Mouse (Mus musculus): ENCODE data around the gene Mus81.
A peak's percentile ranks its signal among the peaks of the same experiment; 100 is the strongest.
"Not testable (repeated sequence)": the region's sequence is repeated elsewhere in the genome, so short reads cannot be mapped to it uniquely, and the experiment has no call there.

Mus81 gene

DNA sequence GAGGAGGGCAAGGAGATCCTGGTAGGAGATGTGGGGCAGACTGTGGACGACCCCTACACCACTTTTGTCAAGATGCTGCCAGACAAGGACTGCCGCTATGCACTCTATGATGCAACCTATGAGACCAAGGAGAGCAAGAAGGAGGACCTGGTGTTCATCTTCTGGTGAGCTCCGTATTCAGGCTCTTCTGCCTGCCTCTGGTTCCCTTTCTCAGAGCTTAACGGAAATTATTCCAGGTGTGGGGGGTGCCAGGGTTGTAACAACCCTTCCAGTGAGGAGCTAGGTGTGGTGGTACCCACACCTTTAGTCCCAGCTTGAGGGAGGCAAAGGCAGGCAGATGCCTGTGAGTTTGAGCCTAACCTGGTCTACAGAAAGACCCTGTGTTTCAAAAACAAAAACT, 4.4 kb upstream of the Mus81 start:
- no peak for DNase-seq (ENCODE audit: low read depth, low spot score)

- peak; percentile 68 for DNase-seq (ENCODE audit: low read depth, low spot score)
Observed at GRCm38 (mm10) chr19:5490898-5491708, 2.9 kb upstream of the Mus81 start.

DNA sequence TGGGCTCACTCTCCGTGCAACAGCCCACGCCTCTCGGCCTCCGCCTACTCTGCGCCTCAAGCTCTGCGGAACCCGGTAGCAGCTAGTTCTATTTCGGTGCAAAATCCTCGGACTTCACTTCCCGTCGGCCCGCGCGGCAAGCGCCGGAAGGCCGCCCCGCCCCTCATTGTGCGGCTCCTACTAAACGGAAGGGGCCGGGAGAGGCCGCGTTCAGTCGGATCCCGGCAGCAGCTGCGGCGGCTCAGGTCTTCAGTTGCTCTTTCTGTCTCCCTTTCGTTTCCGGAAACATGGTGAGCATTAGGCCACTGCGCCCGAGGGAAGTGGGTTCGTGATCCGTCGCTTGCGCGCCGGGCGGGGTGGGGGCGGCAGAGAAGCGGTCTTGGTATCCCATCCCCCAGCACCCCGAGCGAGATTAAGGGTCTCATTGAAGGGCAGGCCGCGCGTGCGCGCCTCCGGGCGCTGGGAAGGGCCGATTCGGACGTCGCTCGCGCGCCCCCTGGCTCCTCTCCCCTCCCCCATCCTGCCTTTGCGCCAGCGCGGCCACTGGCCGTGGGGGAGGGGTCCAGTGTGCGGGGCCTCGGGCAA, 2.2 kb upstream of the Mus81 start, which contains the start of gene Cfl1:
Cfl1 (plus strand) TSS at position 143 of the 585 bp plus-strand sequence.
- peak; percentile 84 for DNase-seq (ENCODE audit: low read depth, low spot score)

GRCm38 (mm10) chr19:5489721-5490120, 1.5 kb upstream of the Mus81 start:
- DNase-seq (ENCODE audit: low read depth, low spot score), result not testable (repeated sequence)

GRCm38 (mm10) chr19:5488878-5489571, 823 bp upstream of the Mus81 start:
- peak; percentile 95 for DNase-seq (ENCODE audit: low read depth, low spot score)

DNA sequence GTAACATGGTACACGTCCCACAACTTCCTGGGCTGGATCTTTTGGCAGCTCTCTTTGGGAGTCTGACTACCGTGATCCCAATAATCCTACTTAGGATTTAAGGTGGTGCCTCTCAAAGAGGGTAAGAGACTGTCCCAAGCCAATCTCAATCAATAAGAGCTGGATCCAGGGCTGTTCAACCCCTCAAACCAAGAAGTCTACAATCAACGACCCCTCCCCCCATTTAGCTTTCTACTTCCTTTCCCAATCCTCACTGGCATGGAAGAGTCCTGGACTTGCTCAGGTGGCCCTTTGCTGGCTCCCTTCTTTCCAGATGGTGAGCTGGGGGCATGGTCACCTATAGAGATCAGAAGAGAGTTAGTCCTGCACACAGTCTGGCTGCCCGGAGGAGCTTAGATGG, 1.4 kb downstream of the Mus81 start:
- no peak for DNase-seq (ENCODE audit: low read depth, low spot score)

DNA sequence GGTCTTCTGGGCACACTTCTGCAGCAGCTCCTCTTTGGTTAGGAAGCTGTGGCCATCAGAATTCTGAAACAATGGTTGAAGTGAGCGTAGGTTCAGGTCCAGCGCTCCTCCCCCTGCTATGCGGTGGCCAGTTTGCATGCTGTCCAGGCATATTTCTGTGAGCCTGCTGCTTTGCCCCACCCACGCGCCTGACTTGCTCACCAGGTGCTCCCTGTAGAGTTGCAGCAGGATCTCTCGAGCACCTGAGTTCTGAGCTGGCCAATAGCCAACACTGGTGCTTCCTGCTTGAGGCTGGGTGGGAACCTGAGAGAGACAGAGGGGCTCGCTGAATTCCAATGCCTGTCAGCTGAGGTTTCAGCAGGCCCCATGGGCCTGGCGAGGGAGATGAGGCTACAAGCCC, 1.9 kb downstream of the Mus81 start:
- no peak for DNase-seq (ENCODE audit: low read depth, low spot score)

- no peak for DNase-seq (ENCODE audit: low read depth, low spot score)
Observed at GRCm38 (mm10) chr19:5485821-5486220, 2.4 kb downstream of the Mus81 start.

GRCm38 (mm10) chr19:5485371-5485770, 2.8 kb downstream of the Mus81 start:
- DNase-seq (ENCODE audit: low read depth, low spot score), result no peak

- no peak for DNase-seq (ENCODE audit: low read depth, low spot score)
Observed at GRCm38 (mm10) chr19:5484496-5484895, 3.7 kb downstream of the Mus81 start.

- DNase-seq (ENCODE audit: low read depth, low spot score), result no peak
Observed at GRCm38 (mm10) chr19:5483386-5484359, 4.5 kb downstream of the Mus81 start.

DNA sequence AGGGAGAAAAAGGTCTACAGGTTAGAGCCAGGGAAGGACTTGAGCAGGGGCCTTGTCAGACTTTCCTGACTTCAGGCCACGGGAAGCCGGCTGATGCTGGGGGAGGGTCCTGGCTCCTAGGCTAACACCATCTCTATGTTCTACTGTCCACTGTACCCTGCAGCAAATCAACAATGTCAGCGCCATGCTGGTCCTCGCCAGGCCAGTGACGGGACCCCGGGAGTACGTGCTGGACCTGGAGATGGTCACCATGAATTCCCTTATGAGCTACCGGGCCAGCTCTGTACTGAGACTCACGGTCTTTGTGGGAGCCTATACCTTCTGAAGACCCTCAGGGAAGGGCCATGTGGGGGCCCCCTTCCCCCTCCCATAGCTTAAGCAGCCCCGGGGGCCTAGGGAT, 6.8 kb downstream of the Mus81 start:
- no peak for DNase-seq (ENCODE audit: low read depth, low spot score)

- no peak for DNase-seq (ENCODE audit: low read depth, low spot score)
Observed at GRCm38 (mm10) chr19:5480016-5480415, 8.2 kb downstream of the Mus81 start.

- DNase-seq (ENCODE audit: low read depth, low spot score), result no peak
Observed at GRCm38 (mm10) chr19:5477668-5478300, 10.4 kb downstream of the Mus81 start.

- DNase-seq (ENCODE audit: low read depth, low spot score), result no peak
Observed at GRCm38 (mm10) chr19:5477004-5477667, 11.1 kb downstream of the Mus81 start.

DNA sequence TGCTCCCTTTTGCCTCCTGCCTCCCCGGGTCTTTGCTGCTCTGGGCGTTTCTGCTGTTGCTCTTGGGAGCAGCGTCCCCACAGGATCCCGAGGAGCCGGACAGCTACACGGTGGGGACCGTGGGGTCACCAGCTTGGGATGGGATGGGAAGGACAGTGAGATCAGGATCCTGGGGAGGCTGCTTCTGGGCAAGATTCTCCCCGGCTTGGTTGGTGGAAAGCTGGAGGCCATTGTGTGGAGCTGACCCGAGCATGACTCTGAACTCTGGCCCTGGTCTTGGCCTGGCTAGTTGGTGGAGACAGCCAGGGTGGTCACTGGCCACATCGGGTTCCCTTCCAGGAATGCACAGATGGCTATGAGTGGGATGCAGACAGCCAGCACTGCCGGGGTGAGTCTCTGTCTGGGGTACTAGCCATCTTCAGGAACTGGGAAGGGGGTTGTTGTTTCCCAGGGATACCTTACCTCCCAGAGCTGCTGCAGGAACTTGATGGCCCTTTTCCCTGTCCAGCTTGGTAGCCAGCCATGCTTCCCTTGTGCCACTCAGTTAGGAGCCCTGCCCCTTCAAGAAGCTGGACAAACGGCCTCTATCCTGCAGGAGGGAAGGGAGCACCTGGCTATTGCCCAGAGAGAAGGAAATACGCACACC, 13.0 kb downstream of the Mus81 start:
- no peak for DNase-seq (ENCODE audit: low read depth, low spot score)

DNA sequence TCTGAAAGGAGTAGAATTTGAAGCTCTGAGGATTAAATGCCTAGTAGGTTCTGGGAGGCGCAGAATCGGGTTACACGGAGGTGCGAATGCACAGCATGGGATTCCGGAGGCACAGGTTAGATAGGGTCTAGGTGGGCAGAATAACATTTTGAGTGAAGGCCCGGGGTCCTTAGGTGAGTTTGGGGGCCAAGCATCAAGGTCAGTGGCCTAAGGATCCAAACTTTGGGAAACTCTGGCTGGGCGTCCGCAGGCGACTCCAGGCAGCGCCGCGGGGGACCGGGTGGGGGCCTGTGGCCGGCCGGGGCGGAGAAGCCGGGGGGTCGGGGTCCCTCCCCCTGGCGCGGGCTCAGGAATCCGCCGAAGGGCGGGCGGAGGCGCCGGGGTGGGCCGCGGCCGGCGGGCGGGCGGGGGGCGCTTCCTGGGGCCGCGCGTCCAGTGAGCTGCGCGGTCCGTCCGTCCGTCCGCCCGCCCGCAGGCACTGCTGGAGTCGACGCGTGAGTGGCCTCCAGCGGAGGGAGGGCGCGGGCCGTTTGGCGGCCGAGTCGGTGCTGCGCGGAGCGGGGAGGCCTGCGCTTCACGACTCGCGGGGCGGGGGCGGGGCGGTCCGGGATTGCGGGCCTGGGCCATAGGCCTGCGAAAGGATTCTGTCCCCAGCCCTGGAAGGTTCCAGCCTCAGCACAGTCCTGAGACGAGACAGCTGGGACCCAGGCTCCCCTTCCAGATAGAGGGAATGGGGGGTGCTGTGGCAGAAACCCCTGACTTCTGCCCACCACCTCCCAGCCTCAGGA, 13.7 kb downstream of the Mus81 start:
- no peak for DNase-seq (ENCODE audit: low read depth, low spot score)

DNA sequence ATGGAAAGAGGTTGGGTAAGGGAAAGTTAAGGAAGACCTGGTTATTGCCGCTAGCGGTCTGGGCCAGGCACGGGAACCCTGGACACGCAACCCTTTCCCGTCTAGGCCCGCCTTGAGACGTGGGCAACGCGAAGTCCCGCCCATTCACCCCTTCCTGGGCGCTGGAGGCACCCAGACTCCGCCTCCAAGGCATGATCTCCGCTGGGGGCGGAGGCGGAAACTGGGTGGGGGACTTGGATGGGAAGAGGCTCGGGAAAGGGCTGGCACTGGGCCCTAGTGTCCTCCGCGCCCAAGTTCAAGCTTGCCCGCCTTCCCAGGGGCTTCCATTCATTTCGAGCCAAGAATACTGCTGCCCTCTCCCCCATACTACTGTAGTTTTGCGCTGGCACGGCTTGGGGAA, 14.5 kb downstream of the Mus81 start, which contains the start of gene Efemp2:
Efemp2 (plus strand) TSS at position 235 of the 400 bp plus-strand sequence.
- no peak for DNase-seq (ENCODE audit: low read depth, low spot score)

DNA sequence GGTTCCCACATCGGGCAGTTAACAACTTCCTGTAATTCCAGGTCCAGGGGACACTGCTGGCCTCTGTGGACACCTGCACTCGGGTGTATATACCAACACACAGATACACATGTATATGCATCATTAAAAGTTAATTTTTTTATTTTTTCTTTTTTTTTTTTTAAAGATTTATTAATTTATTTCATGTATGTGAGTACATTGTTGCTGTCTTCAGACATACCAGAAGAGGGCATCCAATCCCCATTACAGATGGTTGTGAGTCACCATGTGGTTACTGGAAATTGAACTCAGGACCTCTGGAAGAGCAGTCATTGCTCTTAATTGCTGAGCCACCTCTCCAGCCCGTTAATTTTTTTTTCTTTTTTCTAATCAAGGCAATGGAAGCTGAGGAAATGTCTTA, 15.3 kb downstream of the Mus81 start:
- no peak for DNase-seq (ENCODE audit: low read depth, low spot score)
